Mouse (Mus musculus) kidney, postnatal 0 days (tissue): ENCODE results near the gene Myh3. TPM values are rescaled to one million over a fixed set of nuclear protein-coding genes. Genes with fewer than 3 reads are reported as not detected.

Experiments used
- ATAC-seq: fragments of 200-750 bp; cut with Nextera tagmentation; replicated peaks from 2 replicates; pipeline ENCODE4 v1.8.0; 2017; ENCODE audit warnings: low read depth, moderate number of reproducible peaks, moderate TSS enrichment, moderate library complexity; ENCODE audit not compliant: low FRiP score
- DNase-seq: peaks from one replicate; pipeline ENCODE4 v3.0.0-alpha.2; 2016; ENCODE audit warnings: low spot score
- H3K27ac ChIP-seq: fragments of 300-500 bp; sonication (generic); 2 replicates; pipeline ENCODE4 v1.5.1; 2014; ENCODE audit warnings: mild to moderate bottlenecking
- H3K27me3 ChIP-seq: fragments of 300-500 bp; sonication (generic); 2 replicates; pipeline ENCODE4 v1.6.1; 2014; ENCODE audit warnings: low read length, mixed read lengths; ENCODE audit not compliant: insufficient read depth
- H3K36me3 ChIP-seq: fragments of 300-500 bp; sonication (generic); 2 replicates; pipeline ENCODE4 v1.6.1; 2014; ENCODE audit warnings: low read length, mixed read lengths; ENCODE audit not compliant: insufficient read depth
- H3K4me1 ChIP-seq: fragments of 300-500 bp; sonication (generic); replicated peaks from 2 replicates; pipeline ENCODE4 v1.6.1; 2014; ENCODE audit warnings: antibody characterized with exemption, low read length, mixed read lengths; ENCODE audit not compliant: insufficient read depth
- H3K4me2 ChIP-seq: fragments of 300-500 bp; sonication (generic); 2 replicates; pipeline ENCODE4 v1.6.1; 2014; ENCODE audit warnings: mild to moderate bottlenecking, low read length, moderate library complexity, mixed read lengths
- H3K4me3 ChIP-seq: fragments of 300-500 bp; sonication (generic); replicated peaks from 2 replicates; pipeline ENCODE4 v1.5.1; 2014; ENCODE audit warnings: low read depth, low read length
- H3K9ac ChIP-seq: fragments of 300-500 bp; sonication (generic); 2 replicates; pipeline ENCODE4 v1.6.1; 2014; ENCODE audit warnings: low read depth, low read length
- H3K9me3 ChIP-seq: fragments of 300-500 bp; sonication (generic); replicated peaks from 2 replicates; pipeline ENCODE4 v1.6.1; 2016; ENCODE audit warnings: low read length, inconsistent platforms, mixed read lengths
- CTCF ChIP-seq: IDR thresholded peaks from 2 replicates; pipeline ENCODE4 v1.5.1; 2016; ENCODE audit warnings: antibody characterized with exemption, low read depth, mild to moderate bottlenecking, moderate library complexity
- WGBS: fragments of 180-500 bp; shearing (Covaris S2); extraction: QIAGEN DNeasy Blood & Tissue Kit; methylation state at CpG from one replicate; pipeline ENCODE4 v1.1.7; 2014; 5-methylcytosine and 5-hydroxymethylcytosine counted together
- polyA plus RNA-seq: library from polyadenylated mRNA; unstranded; fragments of >200 nt; fragmentation: Nextera tagmentation; extraction: Ambion mirVana; gene quantifications from 2 replicates; pipeline ENCODE4 v1.2.1, GENCODE M21; 2015

The Myh3 gene
- polyA plus RNA-seq, 1 experiment from 2014 or later = 0.01 TPM

DNA sequence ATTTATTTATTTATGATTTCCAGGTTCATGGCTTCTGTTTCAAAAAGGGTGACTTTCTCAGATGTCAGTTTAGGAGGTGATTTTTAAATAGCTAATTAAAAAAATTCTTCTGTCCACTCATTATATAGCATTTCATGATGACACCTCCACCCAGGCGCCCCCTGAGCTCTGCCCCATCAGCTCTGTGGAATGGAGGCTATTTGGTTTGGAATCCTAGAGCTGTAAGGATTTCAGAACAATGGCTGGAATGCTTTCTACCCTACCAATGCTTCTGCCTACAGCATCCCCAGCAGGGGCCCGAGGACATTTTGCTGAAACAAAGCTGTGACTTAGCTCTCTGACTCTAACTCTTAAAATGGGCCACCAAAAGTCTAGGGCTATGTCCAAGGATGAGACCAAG is 55.4 kb downstream of the Myh3 start:
- WGBS = 79% methylated on average over 2 of the region's 2 CpGs
- no peak for ATAC-seq
- no peak for DNase-seq
- H3K4me3 ChIP-seq = no peak overlapping the region
- H3K27ac ChIP-seq = no peak overlapping the region
- no peak overlapping the region for H3K9ac ChIP-seq
- no peaks in the 10 kb centered on the region for H3K27me3 ChIP-seq
- H3K9me3 ChIP-seq = no peaks in the 10 kb centered on the region
- H3K4me1 ChIP-seq = no peaks in the 10 kb centered on the region
- H3K4me2 ChIP-seq = no peak overlapping the region
- no peaks in the 10 kb centered on the region for H3K36me3 ChIP-seq
- no peak for TF ChIP-seq CTCF

GRCm38 (mm10) chr11:67134654-67135053 is 56.6 kb downstream of the Myh3 start:
- Histone ChIP-seq H3K4me2 (no peak overlapping the region), H3K36me3 (no peaks in the 10 kb centered on the region), H3K27me3 (no peaks in the 10 kb centered on the region), H3K27ac (no peak overlapping the region), H3K4me3 (no peak overlapping the region), H3K4me1 (no peaks in the 10 kb centered on the region), H3K9ac (no peak overlapping the region), H3K9me3 (no peaks in the 10 kb centered on the region)
- TF ChIP-seq CTCF = no peak
- no peak for ATAC-seq
- 86% methylated on average over 6 of the region's 6 CpGs for WGBS
- DNase-seq = no peak

GRCm38 (mm10) chr11:67135532-67135931 is 57.4 kb downstream of the Myh3 start:
- no peak for TF ChIP-seq CTCF
- WGBS = 82% methylated on average over 2 of the region's 2 CpGs
- H3K36me3 ChIP-seq = no peaks in the 10 kb centered on the region

GRCm38 (mm10) chr11:67139556-67139955 is 61.5 kb downstream of the Myh3 start:
- no peak overlapping the region for H3K27ac ChIP-seq
- no peak overlapping the region for H3K9ac ChIP-seq
- no peaks in the 10 kb centered on the region for H3K9me3 ChIP-seq
- H3K36me3 ChIP-seq = no peaks in the 10 kb centered on the region
- DNase-seq (no peak), ATAC-seq (no peak)
- no peak for TF ChIP-seq CTCF
- no peaks in the 10 kb centered on the region for H3K27me3 ChIP-seq
- no peak overlapping the region for H3K4me2 ChIP-seq
- H3K4me3 ChIP-seq = no peak overlapping the region
- WGBS = 37% methylated on average over 8 of the region's 8 CpGs
- H3K4me1 ChIP-seq = no peaks in the 10 kb centered on the region

More at GRCm38 (mm10) chr11:67135532-67135931, 57.4 kb downstream of the Myh3 start:
- DNase-seq (no peak), ATAC-seq (no peak)
- Histone ChIP-seq H3K4me1 (no peaks in the 10 kb centered on the region), H3K9ac (no peak overlapping the region), H3K9me3 (no peaks in the 10 kb centered on the region), H3K27ac (no peak overlapping the region), H3K4me3 (no peak overlapping the region), H3K4me2 (no peak overlapping the region), H3K27me3 (no peaks in the 10 kb centered on the region)

GRCm38 (mm10) chr11:67140175-67140574 is 62.1 kb downstream of the Myh3 start:
- DNase-seq (no peak), ATAC-seq (no peak)
- Histone ChIP-seq H3K27ac (no peak overlapping the region), H3K9me3 (no peaks in the 10 kb centered on the region), H3K4me3 (no peak overlapping the region), H3K9ac (no peak overlapping the region), H3K27me3 (no peaks in the 10 kb centered on the region), H3K36me3 (no peaks in the 10 kb centered on the region), H3K4me1 (no peaks in the 10 kb centered on the region), H3K4me2 (no peak overlapping the region)
- 47% methylated on average over 5 of the region's 5 CpGs for WGBS
- no peak for TF ChIP-seq CTCF

- H3K4me3 ChIP-seq = no peak overlapping the region
- no peak overlapping the region for H3K9ac ChIP-seq
- 59% methylated on average over 6 of the region's 6 CpGs for WGBS
- no peak overlapping the region for H3K27ac ChIP-seq
- ATAC-seq (no peak), DNase-seq (no peak)
- H3K9me3 ChIP-seq = no peaks in the 10 kb centered on the region
- no peaks in the 10 kb centered on the region for H3K36me3 ChIP-seq
- TF ChIP-seq CTCF = no peak
- no peak overlapping the region for H3K4me2 ChIP-seq
- no peaks in the 10 kb centered on the region for H3K27me3 ChIP-seq
- no peaks in the 10 kb centered on the region for H3K4me1 ChIP-seq
These were observed 62.9 kb downstream of the Myh3 start for GRCm38 (mm10) chr11:67141031-67141430.

DNA sequence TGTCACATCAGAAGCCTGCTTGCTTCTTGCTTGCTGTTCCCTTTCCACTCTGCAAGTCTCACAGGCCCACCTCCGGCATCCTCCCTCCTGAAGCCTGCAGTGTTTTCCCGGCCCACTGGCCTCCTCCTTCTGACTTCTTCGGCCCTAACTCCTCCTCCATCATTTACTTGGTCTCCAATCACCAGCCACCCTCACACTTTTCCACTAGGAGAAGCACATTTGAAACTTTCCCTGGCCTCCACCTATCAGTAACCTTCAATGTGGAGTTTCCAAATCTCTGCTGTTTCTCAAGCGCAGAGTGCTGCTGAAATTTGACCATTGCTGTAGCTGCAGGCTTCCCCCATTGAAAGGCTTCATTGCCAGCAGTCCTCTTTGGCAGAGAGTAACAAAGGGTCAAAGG is 63.9 kb downstream of the Myh3 start:
- no peaks in the 10 kb centered on the region for H3K9me3 ChIP-seq
- DNase-seq = no peak
- no peak overlapping the region for H3K9ac ChIP-seq
- no peak for TF ChIP-seq CTCF
- H3K4me2 ChIP-seq = no peak overlapping the region
- H3K4me3 ChIP-seq = no peak overlapping the region
- 47% methylated on average over 4 of the region's 4 CpGs for WGBS
- no peaks in the 10 kb centered on the region for H3K4me1 ChIP-seq
- ATAC-seq = no peak
- no peak overlapping the region for H3K27ac ChIP-seq
- H3K27me3 ChIP-seq = no peaks in the 10 kb centered on the region
- no peaks in the 10 kb centered on the region for H3K36me3 ChIP-seq
